Mouse (Mus musculus): ENCODE results near the gene Sncg. TPM values are rescaled to one million over a fixed set of nuclear protein-coding genes. Genes with fewer than 3 reads are reported as not detected.

Gene Sncg
- total and polyA plus RNA-seq, 3 experiments = 11.5 to 14.2 (median 12.9) TPM

- Histone ChIP-seq H3K27ac (no peak overlapping the region), H3K27me3 (ENCODE audit: control insufficient read depth, insufficient read depth, low read length) (no peaks in the 10 kb centered on the region), H3K4me1 (ENCODE audit: control insufficient read depth, insufficient read depth, low read length) (no peaks in the 10 kb centered on the region; the same call in none of the 2 replicates), H3K36me3 (ENCODE audit: control insufficient read depth, insufficient read depth, low read length) (no peaks in the 10 kb centered on the region), H3K9ac (ENCODE audit: low read depth, low read length) (no peak overlapping the region), H3K79me2 (replicated peaks; ENCODE audit: control insufficient read depth, insufficient read depth, low read length) (no peaks in the 10 kb centered on the region), H3K4me3 (no peak overlapping the region)
- peak in 1 of 2 experiments; percentile 14 for DNase-seq
- WGBS = 74% methylated on average over 5 of the region's 5 CpGs
- no peak for TF ChIP-seq EP300 (IDR thresholded peaks at IDR 0.05; ENCODE audit: insufficient read depth, low read depth, low read length)
- TF ChIP-seq CTCF (IDR thresholded peaks at IDR 0.05) = no peak
- intact Hi-C loops (cut with DNase I) = no loop called here
Measured at GRCm38 (mm10) chr14:34397871-34398270, 23.3 kb upstream of the Sncg start.

GRCm38 (mm10) chr14:34393295-34393694, 18.7 kb upstream of the Sncg start:
- no peak overlapping the region for H3K4me3 ChIP-seq
- DNase-seq = no peak
- H3K79me2 ChIP-seq (replicated peaks; ENCODE audit: control insufficient read depth, insufficient read depth, low read length) = no peaks in the 10 kb centered on the region
- no peak overlapping the region for H3K27ac ChIP-seq
- TF ChIP-seq CTCF (IDR thresholded peaks at IDR 0.05) (no peak), EP300 (IDR thresholded peaks at IDR 0.05; ENCODE audit: insufficient read depth, low read depth, low read length) (no peak), POLR2A (IDR thresholded peaks at IDR 0.05; ENCODE audit: insufficient read depth, low read depth, low read length) (no peak)
- peaks cover 2% of the 10 kb centered on the region for H3K4me1 ChIP-seq (ENCODE audit: control insufficient read depth, insufficient read depth, low read length)
- 59% methylated on average over 4 of the region's 4 CpGs for WGBS
- intact Hi-C loops (cut with DNase I) = no loop called here
- H3K27me3 ChIP-seq (ENCODE audit: control insufficient read depth, insufficient read depth, low read length) = no peaks in the 10 kb centered on the region
- H3K36me3 ChIP-seq (ENCODE audit: control insufficient read depth, insufficient read depth, low read length) = no peaks in the 10 kb centered on the region; the same call in 1 of the 2 replicates
- no peak overlapping the region for H3K9ac ChIP-seq (ENCODE audit: low read depth, low read length)

GRCm38 (mm10) chr14:34382921-34383704, 8.5 kb upstream of the Sncg start:
- Histone ChIP-seq H3K4me1 (ENCODE audit: control insufficient read depth, insufficient read depth, low read length) (peaks cover 6% of the 10 kb centered on the region), H3K4me3 (no peak overlapping the region), H3K9ac (ENCODE audit: low read depth, low read length) (no peak overlapping the region), H3K36me3 (ENCODE audit: control insufficient read depth, insufficient read depth, low read length) (peaks cover 2% of the 10 kb centered on the region; the same call in 1 of the 2 replicates), H3K79me2 (replicated peaks; ENCODE audit: control insufficient read depth, insufficient read depth, low read length) (no peaks in the 10 kb centered on the region), H3K27ac (peak overlapping the region; percentile 61), H3K27me3 (ENCODE audit: control insufficient read depth, insufficient read depth, low read length) (no peaks in the 10 kb centered on the region)
- TF ChIP-seq POLR2A (IDR thresholded peaks at IDR 0.05; ENCODE audit: insufficient read depth, low read depth, low read length) = no peak
- no peak for TF ChIP-seq CTCF (IDR thresholded peaks at IDR 0.05)
- TF ChIP-seq EP300 (IDR thresholded peaks at IDR 0.05; ENCODE audit: insufficient read depth, low read depth, low read length) = no peak
- no peak for DNase-seq
- 74% methylated on average over 9 of the region's 9 CpGs for WGBS
- intact Hi-C loops (cut with DNase I) = no loop called here

GRCm38 (mm10) chr14:34378560-34379331, 4.2 kb upstream of the Sncg start:
- peak; percentile 68 to 80 for DNase-seq
- peaks cover 9% of the 10 kb centered on the region for H3K4me1 ChIP-seq (ENCODE audit: control insufficient read depth, insufficient read depth, low read length)
- H3K27ac ChIP-seq = peak overlapping the region; percentile 90
- no peaks in the 10 kb centered on the region for H3K79me2 ChIP-seq (replicated peaks; ENCODE audit: control insufficient read depth, insufficient read depth, low read length)
- H3K9ac ChIP-seq (ENCODE audit: low read depth, low read length) = peak overlapping the region; percentile 36; the same call in 1 of the 2 replicates
- WGBS = 26% methylated on average over 11 of the region's 11 CpGs
- peaks cover 2% of the 10 kb centered on the region; the same call in 1 of the 2 replicates for H3K36me3 ChIP-seq (ENCODE audit: control insufficient read depth, insufficient read depth, low read length)
- peak overlapping the region; percentile 36 for H3K4me3 ChIP-seq
- TF ChIP-seq EP300 (IDR thresholded peaks at IDR 0.05; ENCODE audit: insufficient read depth, low read depth, low read length) (peak; percentile 78), POLR2A (IDR thresholded peaks at IDR 0.05; ENCODE audit: insufficient read depth, low read depth, low read length) (peak; percentile 63), CTCF (IDR thresholded peaks at IDR 0.05) (no peak)
- H3K27me3 ChIP-seq (ENCODE audit: control insufficient read depth, insufficient read depth, low read length) = no peaks in the 10 kb centered on the region
- intact Hi-C loops (cut with DNase I) = loop anchor here (2.0 kb wide), 1 partner anchor 68 kb away; the partner anchor contains the start of genes Glud1 and Shld2

GRCm38 (mm10) chr14:34377121-34377520, 2.5 kb upstream of the Sncg start:
- Histone ChIP-seq H3K4me1 (ENCODE audit: control insufficient read depth, insufficient read depth, low read length) (peaks cover 9% of the 10 kb centered on the region), H3K27ac (peak overlapping the region; percentile 90), H3K4me3 (peak overlapping the region; percentile 54), H3K79me2 (replicated peaks; ENCODE audit: control insufficient read depth, insufficient read depth, low read length) (no peaks in the 10 kb centered on the region), H3K27me3 (ENCODE audit: control insufficient read depth, insufficient read depth, low read length) (no peaks in the 10 kb centered on the region), H3K36me3 (ENCODE audit: control insufficient read depth, insufficient read depth, low read length) (no peaks in the 10 kb centered on the region), H3K9ac (ENCODE audit: low read depth, low read length) (peak overlapping the region; percentile 67)
- TF ChIP-seq CTCF (IDR thresholded peaks at IDR 0.05) (no peak), POLR2A (IDR thresholded peaks at IDR 0.05; ENCODE audit: insufficient read depth, low read depth, low read length) (peak; percentile 37; the same call in 1 of the 2 replicates)
- intact Hi-C loops (cut with DNase I) = no loop called here
- 47% methylated on average over 4 of the region's 4 CpGs for WGBS
- DNase-seq = no peak
